Mouse (Mus musculus) brain, adult 2 months (tissue): ENCODE data around the gene Chrdl2.
"Not testable (repeated sequence)": the region's sequence is repeated elsewhere in the genome, so short reads cannot be mapped to it uniquely, and the experiment has no call there.

ENCODE experiments used
- DNase-seq: peaks from one replicate; pipeline ENCODE4 v3.0.0; 2011; ENCODE audit warnings: low read depth, low spot score

The Chrdl2 gene

DNA sequence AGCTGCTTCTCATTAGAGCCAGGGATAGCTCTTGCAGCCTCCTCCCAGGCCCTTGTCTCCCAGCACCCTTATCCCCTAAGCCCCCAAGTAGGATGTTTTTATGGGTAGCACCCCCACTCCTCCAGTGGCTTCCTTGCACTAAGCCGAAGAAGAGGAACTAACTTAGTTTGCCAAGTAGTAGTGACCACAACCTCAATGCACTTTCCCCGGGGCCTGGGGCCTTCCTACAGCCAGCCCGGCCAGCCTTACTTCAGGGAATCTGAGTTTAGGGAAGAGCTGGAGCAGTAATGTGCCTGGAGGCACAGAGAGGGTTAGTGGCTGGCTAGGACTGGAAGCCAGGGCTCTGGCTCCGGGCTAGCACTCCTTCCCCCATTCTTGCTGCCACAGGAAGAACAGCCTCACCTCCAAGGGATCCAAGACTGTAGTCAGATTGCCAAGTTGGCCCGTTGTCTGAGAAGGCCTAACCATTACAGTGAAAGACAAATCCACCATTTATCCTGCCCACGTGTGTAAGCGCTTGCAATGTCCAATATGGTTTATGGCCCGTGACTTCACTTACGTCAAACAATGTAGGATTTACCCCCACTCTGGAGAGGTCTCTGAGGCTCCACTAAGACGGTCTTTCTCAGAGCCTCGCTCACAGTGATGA, 29.0 kb downstream of the Chrdl2 start:
- no peak for DNase-seq

DNA sequence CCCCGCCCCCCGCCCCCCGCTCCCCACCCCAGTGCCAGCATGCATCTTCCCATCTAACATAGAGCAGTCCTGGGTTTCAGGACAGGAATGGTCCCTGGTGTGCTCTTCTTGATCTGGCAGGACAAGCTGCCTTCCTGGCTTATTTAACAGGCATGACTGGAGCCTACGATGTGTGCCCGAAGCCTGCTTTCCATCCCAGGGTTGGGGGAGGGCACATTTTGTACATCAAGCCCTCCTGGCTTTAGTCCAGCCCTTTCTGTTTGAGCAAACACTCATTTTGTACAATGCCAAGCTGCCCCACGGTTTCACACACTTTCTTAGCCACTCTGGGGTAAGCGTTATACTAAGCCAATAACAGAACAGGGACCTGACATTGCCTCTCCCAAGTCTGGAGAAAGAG, 30.1 kb downstream of the Chrdl2 start:
- peak; percentile 9 for DNase-seq

DNA sequence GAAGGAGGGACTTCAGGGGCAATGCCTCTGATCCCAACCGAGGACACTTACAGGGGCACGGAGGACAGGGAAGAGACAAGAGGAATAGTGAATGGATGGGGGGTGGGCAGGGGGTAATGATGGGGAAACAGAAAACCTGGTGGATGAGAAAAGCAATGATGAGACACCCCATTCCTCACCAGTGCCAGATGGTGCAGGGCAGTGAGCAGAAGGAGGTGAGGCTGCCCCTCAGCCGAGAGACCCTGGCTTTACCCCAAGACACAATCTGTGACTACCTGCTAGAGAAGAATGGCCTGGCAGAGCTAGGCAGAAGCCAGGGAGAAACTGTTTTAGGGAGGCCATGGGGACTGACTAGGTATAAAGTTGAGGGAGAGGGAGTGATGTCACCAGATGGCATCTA, 30.5 kb downstream of the Chrdl2 start:
- peak; percentile 54 for DNase-seq

DNA sequence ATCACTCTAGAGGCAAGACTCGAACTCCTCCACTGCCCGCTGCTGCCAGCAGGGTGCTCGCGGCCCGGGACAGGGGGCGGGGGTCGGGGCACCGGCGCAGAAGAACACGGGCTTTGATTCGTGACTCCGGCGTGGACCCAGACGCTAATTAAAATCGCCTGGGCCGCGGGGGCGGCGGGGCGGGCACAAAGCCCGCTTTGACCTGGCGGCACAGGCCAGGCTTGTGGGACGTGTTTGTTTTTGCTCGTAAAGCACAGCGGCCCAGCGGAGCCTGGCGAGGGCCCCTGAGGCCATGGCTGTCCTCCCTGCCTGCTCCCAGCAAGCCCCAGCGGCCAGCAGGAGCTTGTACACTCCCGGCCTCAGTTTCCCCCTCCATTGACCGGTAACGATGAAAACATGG, 36.1 kb downstream of the Chrdl2 start:
- peak; percentile 10 for DNase-seq

DNA sequence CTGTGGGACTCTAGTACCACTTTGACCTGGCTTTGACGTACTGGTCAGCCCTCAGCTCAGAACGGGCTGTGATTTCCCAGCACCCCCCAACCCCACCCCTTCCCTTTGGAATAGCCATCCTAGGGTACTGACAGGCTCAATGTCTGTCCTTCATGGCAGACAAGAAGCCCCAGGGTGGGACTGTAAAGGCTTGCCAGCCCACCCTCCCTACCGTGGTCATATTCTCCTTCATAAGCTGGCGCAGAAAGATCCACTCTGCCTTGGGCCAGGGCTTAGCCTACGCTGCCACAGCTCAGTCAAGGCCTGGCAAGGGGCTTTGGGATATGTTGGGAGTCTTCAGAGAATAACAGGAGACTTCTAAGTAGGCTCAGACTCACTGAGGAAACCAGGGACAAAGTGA, 37.1 kb downstream of the Chrdl2 start:
- DNase-seq: no peak

DNA sequence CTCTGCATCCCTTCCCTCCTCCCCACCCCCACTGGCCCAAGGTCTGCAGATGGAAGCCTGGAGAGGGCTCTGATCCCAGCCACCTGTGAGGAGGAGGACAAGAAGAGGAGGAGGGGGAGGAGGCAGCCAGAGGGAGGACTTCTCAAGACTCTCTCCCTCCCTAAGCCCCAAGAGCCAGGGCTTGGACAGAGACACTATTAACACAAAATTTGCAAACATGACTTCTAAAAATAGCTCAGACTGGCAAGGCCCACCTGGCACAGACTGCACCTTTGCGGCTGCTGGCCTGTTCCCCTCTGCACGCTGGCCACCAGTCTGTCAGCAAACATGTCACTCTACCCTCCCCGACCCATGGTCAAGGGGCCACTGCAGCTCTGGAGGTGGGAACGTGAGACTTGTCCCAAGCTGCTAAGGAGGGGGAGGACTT, 37.6 kb downstream of the Chrdl2 start:
- peak; percentile 59 for DNase-seq

DNA sequence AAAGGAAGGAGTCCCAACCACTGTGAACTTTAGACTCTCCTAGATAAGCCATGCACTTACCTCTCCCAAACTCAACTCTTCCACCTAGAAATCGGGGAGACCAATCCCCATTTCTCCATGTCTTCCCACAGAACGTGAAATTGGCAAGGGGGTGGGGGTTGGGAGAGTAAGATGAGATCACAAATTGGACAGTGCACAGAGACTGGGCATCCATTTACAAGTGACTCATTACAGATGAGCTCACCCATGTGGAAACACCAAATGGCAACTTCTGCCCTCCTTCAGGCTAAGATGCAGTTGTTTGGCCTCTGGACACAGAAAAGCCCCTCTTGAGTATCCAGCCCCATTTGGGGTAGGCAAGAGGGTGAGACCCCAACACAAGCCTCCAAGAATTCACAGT, 40.5 kb downstream of the Chrdl2 start:
- peak; percentile 77 for DNase-seq

DNA sequence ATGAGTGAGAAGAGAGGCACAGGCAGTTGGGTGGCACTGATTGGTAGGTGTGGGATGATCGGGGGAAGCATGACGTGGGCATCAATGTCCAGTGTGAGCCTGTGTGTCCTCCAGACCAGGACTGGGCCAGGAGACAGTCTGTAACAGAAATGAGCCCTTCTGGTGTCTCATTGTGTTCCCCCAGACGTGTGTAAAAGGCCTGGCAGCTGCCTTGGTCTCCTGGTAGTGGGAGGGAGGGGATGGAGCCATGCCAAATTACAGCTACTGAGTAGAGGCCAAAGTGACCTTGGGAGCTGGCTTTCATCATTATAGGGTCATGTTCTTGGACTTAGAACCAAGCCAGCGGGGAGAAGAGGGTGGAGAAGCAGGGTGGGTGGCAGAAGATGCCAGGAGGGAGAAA, 45.9 kb downstream of the Chrdl2 start:
- peak; percentile 5 for DNase-seq

DNA sequence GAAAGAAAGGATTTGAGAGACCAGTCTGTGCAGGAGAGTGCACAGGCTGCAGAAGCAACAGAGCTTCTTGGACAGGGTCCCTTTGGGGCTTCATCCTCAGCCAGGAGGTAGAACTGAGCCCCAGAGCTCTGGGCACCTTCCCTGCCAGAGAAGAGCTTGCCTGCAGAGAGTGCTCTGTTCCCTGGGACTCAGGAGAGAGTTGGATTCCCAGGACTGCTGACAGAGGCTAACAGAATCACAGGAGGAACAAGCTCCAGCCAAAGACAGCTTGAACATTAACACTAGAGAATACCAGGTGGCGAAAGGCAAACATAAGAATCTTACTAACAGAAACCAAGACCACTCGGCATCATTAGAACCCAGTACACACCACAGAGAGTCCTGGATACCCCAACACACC, 47.0 kb downstream of the Chrdl2 start:
- not testable (repeated sequence) for DNase-seq

DNA sequence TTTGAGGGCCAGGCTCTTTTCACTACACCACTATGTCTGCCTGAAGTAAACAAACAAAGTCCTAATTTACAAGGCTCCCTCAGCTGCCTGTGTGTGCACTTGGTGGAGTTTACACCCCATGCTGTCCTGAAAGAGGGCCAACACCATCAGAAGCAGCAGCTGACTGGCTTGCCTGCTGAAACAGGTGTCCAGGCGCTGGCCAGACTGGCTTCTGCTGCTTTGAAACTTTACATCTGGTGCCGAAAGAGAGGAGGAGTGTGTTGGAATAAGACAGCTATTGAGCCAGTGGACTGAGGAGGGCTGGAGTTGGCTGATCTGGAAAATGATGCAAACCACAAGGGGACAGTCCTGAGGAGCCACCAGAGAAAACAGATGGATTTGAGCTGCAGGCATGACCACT, 68.0 kb downstream of the Chrdl2 start:
- DNase-seq: peak; percentile 53

DNA sequence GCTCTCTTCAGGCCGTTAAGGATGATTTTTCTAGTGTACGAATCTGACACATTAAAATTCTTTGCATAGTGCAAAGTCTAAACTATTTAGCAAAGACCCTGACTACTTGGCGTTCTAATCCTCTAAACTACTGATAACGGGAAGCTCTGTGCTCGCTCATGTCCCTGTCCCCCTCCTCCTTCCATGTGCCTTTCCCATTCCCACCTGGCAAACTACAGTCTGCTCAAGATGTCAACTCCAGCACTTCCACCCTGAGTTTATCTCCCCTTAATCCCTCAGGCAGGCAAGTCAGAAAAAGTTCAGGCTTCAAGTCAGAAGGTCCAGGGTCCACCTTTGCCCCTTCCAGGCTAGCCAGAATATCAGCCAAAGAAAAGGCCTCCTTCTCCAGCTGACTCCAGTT, 70.3 kb downstream of the Chrdl2 start:
- no peak for DNase-seq

DNA sequence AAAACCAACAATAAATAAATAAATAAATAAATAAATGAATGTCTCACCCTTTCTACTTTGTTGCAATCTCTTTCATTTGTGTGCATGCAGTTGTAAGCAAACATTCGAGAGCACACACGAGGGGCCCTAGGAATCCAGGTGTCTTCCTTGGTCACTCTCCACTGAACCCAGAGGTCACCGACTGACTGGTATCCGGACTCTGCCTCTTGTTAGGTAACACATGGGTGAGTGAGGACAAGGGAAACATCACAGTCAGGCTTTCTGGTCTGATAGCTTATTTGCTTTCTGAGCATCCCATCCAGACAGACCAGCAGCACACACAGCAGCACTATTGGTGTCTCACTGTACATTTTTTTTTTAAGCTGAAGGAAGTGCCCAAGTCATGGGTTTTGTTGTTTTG, 71.1 kb downstream of the Chrdl2 start:
- no peak for DNase-seq

DNA sequence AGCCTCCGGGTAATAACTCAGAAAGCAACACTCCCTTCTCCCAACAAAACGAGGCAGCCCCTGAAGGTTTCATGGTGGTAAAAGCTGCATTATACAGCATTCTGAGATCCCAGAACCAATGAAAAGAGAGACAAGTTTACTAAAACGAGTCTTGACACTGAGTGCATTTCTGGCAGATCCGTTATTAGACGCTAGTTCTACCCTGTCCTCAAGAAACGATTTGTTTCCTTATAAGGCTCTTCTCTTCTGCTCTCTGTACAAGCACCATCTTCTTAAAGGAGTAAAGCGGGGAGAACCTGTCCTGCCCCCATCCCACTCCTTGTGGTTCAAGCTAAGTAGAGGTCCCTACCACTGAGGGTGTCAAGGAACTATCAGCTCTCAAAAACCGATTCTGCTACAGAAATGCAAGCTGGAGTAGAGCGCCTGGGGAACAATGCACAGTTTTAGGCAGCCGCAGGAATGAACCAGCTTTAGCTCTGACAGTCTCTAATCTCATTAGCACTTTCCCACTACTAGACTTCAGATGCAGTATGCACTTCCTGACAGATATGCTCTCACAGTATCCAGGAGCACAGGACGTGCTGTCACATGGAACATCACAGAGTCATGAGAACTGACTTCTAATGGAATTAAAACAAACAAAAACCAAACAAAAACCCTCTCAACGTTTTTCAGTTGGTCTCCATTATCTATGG, 74.3 kb downstream of the Chrdl2 start:
- no peak for DNase-seq

DNA sequence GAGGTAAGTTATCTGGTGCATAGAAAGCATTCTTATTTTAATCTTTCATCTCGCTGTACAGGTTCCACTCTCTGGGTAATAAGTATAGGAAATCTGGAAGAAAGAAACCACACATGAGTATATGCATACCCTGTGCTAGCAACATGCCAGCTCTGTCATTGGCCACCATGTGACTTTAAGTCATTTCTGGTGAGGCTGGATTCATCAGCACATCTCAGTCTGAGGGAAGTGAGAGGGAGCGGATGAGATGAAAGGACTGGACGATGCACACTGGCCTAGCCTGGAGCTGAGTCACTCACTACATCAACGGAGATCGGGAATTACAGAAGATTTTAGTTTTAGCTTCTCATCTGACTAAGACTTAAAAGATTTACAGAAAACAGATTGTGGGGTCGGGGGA, 76.9 kb downstream of the Chrdl2 start:
- DNase-seq: no peak

DNA sequence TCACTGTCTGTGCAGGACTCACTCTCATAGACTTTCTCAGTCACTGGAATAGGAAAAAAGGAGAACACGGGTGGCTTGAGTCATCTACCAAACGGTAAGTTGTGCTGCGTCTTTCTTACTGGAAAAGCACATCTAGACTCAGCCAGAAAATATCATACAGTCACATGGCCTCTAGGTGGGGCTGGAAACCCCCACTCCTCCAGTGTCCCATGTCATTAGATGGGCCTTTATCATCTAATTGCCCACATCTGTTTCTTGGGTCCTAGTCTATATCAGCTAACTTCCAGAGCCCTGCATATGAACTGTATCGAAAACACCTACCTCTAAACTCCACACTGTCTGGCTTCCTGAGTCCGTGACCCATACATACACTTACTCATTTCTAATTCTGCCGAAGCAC, 77.8 kb downstream of the Chrdl2 start:
- no peak for DNase-seq
